Mouse (Mus musculus): ENCODE measurements around the gene Gm10184.
"Not testable (repeated sequence)": the region's sequence is repeated elsewhere in the genome, so short reads cannot be mapped to it uniquely, and the experiment has no call there.

The Gm10184 gene

DNA sequence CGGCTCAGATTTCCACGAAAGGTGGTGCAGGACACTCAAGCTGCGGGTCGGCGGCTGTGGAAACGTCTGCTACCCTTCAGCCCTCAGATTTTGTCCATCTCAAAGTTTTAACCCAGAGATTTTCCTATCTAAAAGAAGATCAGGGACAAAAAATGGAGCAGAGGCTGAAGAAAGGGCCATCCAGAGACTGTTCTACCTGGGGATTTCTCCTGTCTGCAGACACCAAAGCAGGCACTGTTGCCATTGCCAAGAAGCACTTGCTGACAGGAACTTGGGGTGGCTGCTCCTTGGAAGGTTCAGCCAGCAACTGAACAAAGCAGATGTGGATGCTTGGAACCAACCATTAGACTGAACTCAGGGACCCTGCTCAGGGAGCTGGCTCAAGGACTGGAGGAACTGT is at the start of gene Gm10184:
Gm10184 (minus strand) TSS at position 101 of the 400 bp plus-strand sequence.
- DNase-seq (ENCODE audit: low spot score) = no peak

DNA sequence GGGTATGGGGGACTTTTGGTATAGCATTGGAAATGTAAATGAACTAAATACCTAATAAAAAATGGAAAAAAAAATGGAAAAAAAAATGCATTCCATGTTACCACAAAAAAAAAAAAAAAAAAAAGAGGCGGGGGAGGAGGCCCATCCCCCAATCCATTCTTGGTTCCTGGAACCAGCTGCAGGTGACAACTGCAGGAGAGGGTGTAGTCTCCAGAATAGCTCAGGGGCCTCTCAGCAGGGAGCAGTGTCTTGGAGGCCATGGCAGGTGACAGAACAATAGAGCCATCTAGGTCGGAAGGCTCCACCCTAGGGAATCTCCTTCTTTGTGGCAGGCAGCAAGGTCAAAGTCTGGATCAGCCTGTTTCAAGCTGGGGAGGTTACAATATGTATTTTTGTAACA is 23.7 kb upstream of the Gm10184 start:
- no peak for DNase-seq (ENCODE audit: low spot score)

DNA sequence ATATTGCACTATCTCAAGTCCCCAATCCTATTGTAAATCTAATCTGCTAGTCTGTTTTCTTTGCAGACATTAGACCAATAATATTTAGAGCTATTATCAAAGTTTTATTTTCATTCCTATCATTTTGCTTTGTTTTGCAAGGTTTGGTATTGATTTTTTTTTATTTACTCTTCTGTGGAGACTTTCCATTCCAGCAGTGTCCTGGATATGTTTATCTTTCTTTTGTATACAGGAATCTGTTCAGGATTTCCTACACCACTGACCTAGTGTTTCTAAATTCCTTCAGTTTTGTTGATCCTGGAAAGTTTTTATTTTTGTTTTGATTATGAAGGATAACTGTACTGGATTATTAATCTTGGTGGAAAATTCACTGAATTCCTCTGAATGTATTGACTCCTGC is 2.6 kb downstream of the Gm10184 start:
- no peak for DNase-seq (ENCODE audit: low spot score)

DNA sequence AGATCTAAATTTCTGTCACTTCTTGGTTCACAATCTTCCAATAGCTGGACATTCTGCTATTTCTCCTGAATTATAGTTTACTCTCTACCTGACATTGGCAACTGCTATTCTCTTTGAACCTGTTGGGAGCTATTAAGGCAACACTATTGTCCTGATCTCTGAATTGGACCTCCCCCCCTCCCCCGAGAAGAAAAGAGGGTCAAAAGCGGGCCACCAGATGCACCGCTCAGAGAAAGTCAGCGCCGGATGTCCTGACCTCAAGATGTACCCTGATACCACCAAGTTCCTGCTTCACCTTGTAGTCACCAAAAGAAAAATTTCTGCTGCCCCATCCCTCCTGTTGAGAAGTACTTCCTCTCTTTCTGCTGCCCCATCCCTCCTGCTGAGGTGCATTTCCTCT is 5.5 kb downstream of the Gm10184 start:
- not testable (repeated sequence) for DNase-seq (ENCODE audit: low spot score)

DNA sequence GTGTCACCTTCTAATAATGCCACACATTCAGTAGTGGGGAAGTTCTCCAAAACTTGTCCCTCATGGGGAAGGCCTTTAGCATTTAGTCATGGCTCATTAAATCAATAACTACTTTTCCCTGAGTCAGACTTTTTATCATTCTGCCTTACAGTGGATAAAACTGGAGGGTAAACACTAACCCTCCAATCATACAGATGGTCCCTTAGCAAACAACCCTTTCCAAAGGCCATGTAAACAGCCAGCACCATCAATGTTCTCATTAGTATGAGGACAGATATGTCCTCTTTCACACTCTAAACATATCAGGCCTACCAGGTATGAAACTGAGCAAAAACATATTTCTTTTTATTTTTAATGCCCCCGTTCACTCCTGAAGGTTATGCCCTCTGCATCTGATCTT is 7.5 kb downstream of the Gm10184 start:
- no peak for DNase-seq (ENCODE audit: low spot score)

DNA sequence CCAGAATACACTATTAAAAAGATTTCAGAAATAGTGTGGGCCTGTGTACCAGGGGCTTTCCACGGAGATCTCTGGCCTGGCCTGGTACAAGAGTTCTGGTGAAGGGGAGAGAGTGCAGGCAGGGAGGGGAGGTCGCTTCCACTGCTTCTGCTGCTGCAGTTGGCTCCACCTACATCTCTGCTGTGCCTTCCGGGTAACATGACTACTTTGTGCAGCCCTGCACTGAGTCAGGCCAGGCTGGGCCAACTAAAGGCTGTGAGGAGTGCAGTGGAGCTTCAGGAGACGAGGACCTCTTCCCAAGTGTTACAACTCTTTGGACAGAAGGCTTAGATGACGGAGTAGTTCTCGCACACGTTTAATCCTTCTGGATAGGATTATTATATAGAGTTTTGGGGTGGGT is 9.6 kb downstream of the Gm10184 start:
- DNase-seq (ENCODE audit: low spot score) = no peak

DNA sequence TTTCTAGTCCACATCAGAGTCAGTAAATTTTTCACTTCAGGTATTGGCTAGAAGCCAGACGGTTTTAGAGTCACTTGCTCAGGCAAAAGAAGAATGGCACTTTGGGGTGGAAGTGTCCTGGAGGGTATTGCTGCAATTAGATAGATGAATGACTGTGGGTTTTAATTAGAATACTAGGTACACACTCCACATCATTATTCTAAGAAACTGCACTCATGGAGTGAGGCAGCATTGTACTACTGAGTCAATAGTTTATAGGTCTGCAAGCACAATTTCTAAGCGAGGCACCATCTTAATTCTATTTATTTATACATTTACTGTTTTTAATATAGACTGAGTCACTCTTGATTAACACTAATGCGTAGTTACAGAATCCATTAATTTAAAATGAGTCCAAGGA is 10.4 kb downstream of the Gm10184 start:
- DNase-seq (ENCODE audit: low spot score) = no peak

DNA sequence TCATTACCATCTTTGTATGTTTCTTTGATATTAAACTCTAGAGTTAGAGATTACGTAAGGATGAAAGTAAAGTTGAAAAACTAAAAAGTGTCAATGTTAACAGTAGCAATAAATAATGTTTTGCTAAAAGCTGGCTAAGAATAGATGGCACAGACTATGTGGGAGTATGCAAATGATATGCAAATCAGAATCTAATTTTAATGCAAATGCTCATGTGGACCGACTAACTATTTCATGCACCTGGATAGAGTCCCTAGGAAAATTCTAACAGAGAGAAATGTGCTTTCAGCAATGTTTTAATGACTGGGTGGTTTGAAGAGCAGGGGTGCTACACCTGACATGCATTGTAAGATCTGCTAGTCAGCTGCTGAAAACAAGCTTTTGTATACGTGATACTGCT is 45.3 kb downstream of the Gm10184 start:
- no peak for DNase-seq (ENCODE audit: low spot score)

Data from embryo, embryonic 10.5 days (tissue).